Mouse (Mus musculus) thymus, postnatal 25 days (tissue): ENCODE data around the gene Baz1b.
"Not testable (repeated sequence)": the region's sequence is repeated elsewhere in the genome, so short reads cannot be mapped to it uniquely, and the experiment has no call there.

Source experiments
- DNase-seq: peaks from one replicate; pipeline ENCODE4 v3.0.0; 2022

The Baz1b gene

GRCm38 (mm10) chr5:135180796-135181195 is 6.3 kb upstream of the Baz1b start:
- DNase-seq: no peak

GRCm38 (mm10) chr5:135181776-135182175 is 5.3 kb upstream of the Baz1b start:
- DNase-seq: no peak

GRCm38 (mm10) chr5:135183131-135183861 is 3.8 kb upstream of the Baz1b start:
- no peak for DNase-seq

GRCm38 (mm10) chr5:135185016-135185415 is 2.0 kb upstream of the Baz1b start:
- no peak for DNase-seq

GRCm38 (mm10) chr5:135185596-135185995 is 1.5 kb upstream of the Baz1b start:
- DNase-seq: peak; percentile 35

GRCm38 (mm10) chr5:135186231-135186620 is 838 bp upstream of the Baz1b start:
- no peak for DNase-seq

GRCm38 (mm10) chr5:135187349-135188213 is 517 bp downstream of the Baz1b start:
- no peak for DNase-seq

GRCm38 (mm10) chr5:135188214-135188554 is 1.1 kb downstream of the Baz1b start:
- DNase-seq: no peak

- DNase-seq: no peak
Observed at GRCm38 (mm10) chr5:135189281-135190022, 2.4 kb downstream of the Baz1b start.

GRCm38 (mm10) chr5:135191620-135192019 is 4.6 kb downstream of the Baz1b start:
- peak; percentile 72 for DNase-seq

GRCm38 (mm10) chr5:135192431-135192830 is 5.4 kb downstream of the Baz1b start:
- no peak for DNase-seq

- DNase-seq: no peak
Observed at GRCm38 (mm10) chr5:135196367-135196766, 9.3 kb downstream of the Baz1b start.

- DNase-seq: no peak
Observed at GRCm38 (mm10) chr5:135202763-135203162, 15.7 kb downstream of the Baz1b start.

GRCm38 (mm10) chr5:135208197-135208596 is 21.1 kb downstream of the Baz1b start:
- peak; percentile 15 for DNase-seq

GRCm38 (mm10) chr5:135216871-135217270 is 29.8 kb downstream of the Baz1b start:
- no peak for DNase-seq

- no peak for DNase-seq
Observed at GRCm38 (mm10) chr5:135220941-135221340, 33.9 kb downstream of the Baz1b start.

GRCm38 (mm10) chr5:135222066-135222465 is 35.0 kb downstream of the Baz1b start:
- DNase-seq: no peak

- no peak for DNase-seq
Observed at GRCm38 (mm10) chr5:135224169-135224568, 37.1 kb downstream of the Baz1b start.

- not testable (repeated sequence) for DNase-seq
Observed at GRCm38 (mm10) chr5:135225879-135226278, 38.8 kb downstream of the Baz1b start.

- no peak for DNase-seq
Observed at GRCm38 (mm10) chr5:135230186-135230585, 43.1 kb downstream of the Baz1b start.

- no peak for DNase-seq
Observed at GRCm38 (mm10) chr5:135233166-135233920, 46.3 kb downstream of the Baz1b start.

GRCm38 (mm10) chr5:135236571-135236970 is 49.5 kb downstream of the Baz1b start:
- DNase-seq: peak; percentile 57

- DNase-seq: no peak
Observed at GRCm38 (mm10) chr5:135238832-135239231, 51.8 kb downstream of the Baz1b start.
